Mouse (Mus musculus) liver, embryonic 15.5 days (tissue): ENCODE measurements around the gene Chst3. TPM values are rescaled to one million over a fixed set of nuclear protein-coding genes. Genes with fewer than 3 reads are reported as not detected.
"Not testable (repeated sequence)": the region's sequence is repeated elsewhere in the genome, so short reads cannot be mapped to it uniquely, and the experiment has no call there.

Source experiments
- ATAC-seq: fragments of 200-750 bp; cut with Nextera tagmentation; 2 replicates; pipeline ENCODE4 v1.8.0; 2017; ENCODE audit warnings: moderate number of reproducible peaks, mild to moderate bottlenecking, moderate library complexity; ENCODE audit not compliant: insufficient read depth
- H3K27ac ChIP-seq: fragments of 300-500 bp; sonication (generic); replicated peaks from 2 replicates; pipeline ENCODE4 v1.5.1; 2015; ENCODE audit warnings: mild to moderate bottlenecking, inconsistent platforms
- H3K27me3 ChIP-seq: fragments of 300-500 bp; sonication (generic); 2 replicates; pipeline ENCODE4 v1.6.1; 2015; ENCODE audit warnings: mild to moderate bottlenecking, inconsistent platforms
- H3K36me3 ChIP-seq: fragments of 300-500 bp; sonication (generic); replicated peaks from 2 replicates; pipeline ENCODE4 v1.6.1; 2015; ENCODE audit warnings: moderate library complexity, mild to moderate bottlenecking, inconsistent platforms
- H3K4me1 ChIP-seq: fragments of 300-500 bp; sonication (generic); replicated peaks from 2 replicates; pipeline ENCODE4 v1.6.1; 2015; ENCODE audit warnings: inconsistent platforms
- H3K4me2 ChIP-seq: fragments of 300-500 bp; sonication (generic); 2 replicates; pipeline ENCODE4 v1.6.1; 2015; ENCODE audit warnings: moderate library complexity, mild to moderate bottlenecking, inconsistent platforms
- H3K4me3 ChIP-seq: fragments of 300-500 bp; sonication (generic); replicated peaks from 2 replicates; pipeline ENCODE4 v1.5.1; 2015; ENCODE audit warnings: mild to moderate bottlenecking, inconsistent platforms
- H3K9ac ChIP-seq: fragments of 300-500 bp; sonication (generic); 2 replicates; pipeline ENCODE4 v1.6.1; 2015; ENCODE audit warnings: moderate library complexity, mild to moderate bottlenecking, inconsistent platforms
- H3K9me3 ChIP-seq: fragments of 300-500 bp; sonication (generic); replicated peaks from 2 replicates; pipeline ENCODE4 v1.6.1; 2016; ENCODE audit warnings: inconsistent platforms
- WGBS: fragments of 180-500 bp; shearing (Covaris S2); methylation state at CpG from one replicate; pipeline ENCODE4 v1.1.7; 2015; ENCODE audit warnings: mixed read lengths; ENCODE audit not compliant: insufficient replicate concordance; 5-methylcytosine and 5-hydroxymethylcytosine counted together
- polyA plus RNA-seq: library from polyadenylated mRNA; unstranded; fragments of >200 nt; fragmentation: Nextera tagmentation; extraction: Ambion mirVana; gene quantifications from 2 replicates; pipeline ENCODE4 v1.2.1, GENCODE M21; 2015

The Chst3 gene
- polyA plus RNA-seq, 1 experiment from 2014 or later: 0.14 TPM

DNA sequence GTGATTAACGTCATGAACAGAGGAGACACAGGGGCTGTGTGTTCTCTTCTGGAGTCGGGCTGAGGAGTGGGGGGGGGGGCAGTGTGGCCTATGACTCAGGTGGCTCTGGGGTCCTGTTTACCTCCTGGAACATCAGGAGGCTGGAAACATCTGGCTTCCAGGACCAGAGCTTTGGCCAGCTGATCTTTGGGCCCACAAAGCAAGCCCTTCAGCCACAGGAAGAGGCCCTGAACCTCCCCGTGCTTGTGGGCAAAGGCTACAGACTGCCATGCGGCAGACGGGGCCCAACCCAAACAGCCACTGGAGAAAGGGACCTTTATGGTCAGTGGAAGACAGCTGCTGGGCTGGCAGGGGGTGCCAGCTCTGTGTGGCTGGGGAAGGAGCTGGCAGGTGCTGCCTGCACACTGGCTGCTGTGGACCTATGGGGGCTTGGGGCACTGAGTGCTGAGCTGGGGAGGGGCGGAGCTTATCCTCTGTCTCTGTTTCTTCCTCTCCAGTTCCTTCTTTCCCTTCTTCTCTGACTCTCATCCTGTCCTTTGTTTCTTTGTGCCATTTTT is 67.9 kb downstream of the Chst3 start:
- Histone ChIP-seq H3K27me3 (no peaks in the 10 kb centered on the region), H3K36me3 (no peaks in the 10 kb centered on the region), H3K4me1 (no peaks in the 10 kb centered on the region), H3K9ac (no peak overlapping the region), H3K4me2 (no peak overlapping the region), H3K27ac (no peak overlapping the region), H3K4me3 (no peak overlapping the region), H3K9me3 (no peaks in the 10 kb centered on the region)
- whole genome bisulfite sequencing: 41% methylated on average over 6 of the region's 6 CpGs
- no peak for ATAC-seq

DNA sequence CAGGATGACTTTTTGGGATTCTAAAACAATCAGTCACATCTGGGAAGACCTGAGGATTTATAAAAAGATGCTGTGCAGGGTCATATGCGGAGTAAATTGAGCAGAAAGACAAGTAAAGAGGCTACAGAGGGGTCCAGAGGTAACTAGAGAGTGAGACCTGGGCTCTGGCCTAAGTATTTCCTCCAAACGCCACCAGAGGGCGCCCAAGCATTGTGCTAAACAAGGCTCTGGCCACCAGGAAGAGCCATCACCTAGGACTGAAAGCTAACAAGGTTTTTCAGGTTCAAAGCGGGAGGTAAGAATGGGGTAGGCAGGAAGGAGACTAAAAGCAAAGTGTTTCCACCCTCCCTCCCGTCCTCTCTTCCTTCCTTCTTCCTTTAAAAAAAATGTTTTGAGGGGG is 71.0 kb downstream of the Chst3 start:
- H3K4me1 ChIP-seq: no peaks in the 10 kb centered on the region
- no peak for ATAC-seq
- no peak overlapping the region for H3K9ac ChIP-seq
- no peaks in the 10 kb centered on the region for H3K9me3 ChIP-seq
- no peak overlapping the region for H3K4me3 ChIP-seq
- H3K4me2 ChIP-seq: no peak overlapping the region
- no peaks in the 10 kb centered on the region for H3K27me3 ChIP-seq
- 3% methylated on average over 5 of the region's 5 CpGs for WGBS
- no peak overlapping the region for H3K27ac ChIP-seq
- H3K36me3 ChIP-seq: no peaks in the 10 kb centered on the region

DNA sequence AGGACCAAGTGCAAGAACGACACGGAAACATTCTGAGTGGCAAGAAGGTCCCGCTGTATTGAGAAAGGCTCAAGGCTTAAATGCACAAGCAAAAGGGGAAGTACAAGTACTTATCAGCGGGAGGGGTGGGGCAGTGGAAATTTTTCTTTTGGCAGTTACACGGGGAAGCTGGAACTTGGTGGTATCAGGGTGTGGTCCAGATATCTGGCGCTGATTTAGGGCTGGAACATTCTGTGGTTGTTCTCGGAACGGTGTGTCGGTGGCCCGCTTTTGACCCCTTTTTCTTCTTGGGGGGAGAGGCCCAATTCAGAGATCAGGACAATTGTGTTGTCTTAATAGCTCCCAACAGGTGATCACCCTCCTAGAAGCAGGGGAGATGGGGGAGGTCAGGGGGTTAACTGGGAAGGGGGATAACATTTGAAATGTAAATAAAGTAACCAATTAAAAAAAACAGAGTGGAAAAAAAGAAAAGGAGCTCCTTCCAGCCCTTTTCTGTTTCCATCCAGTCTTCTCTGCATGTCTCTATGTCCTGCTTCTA is 71.5 kb downstream of the Chst3 start:
- not testable (repeated sequence) for H3K36me3 ChIP-seq, H3K9ac ChIP-seq, ATAC-seq, H3K4me3 ChIP-seq, H3K27me3 ChIP-seq, H3K4me1 ChIP-seq, H3K9me3 ChIP-seq, H3K27ac ChIP-seq, H3K4me2 ChIP-seq
- 62% methylated on average over 10 of the region's 10 CpGs for WGBS

DNA sequence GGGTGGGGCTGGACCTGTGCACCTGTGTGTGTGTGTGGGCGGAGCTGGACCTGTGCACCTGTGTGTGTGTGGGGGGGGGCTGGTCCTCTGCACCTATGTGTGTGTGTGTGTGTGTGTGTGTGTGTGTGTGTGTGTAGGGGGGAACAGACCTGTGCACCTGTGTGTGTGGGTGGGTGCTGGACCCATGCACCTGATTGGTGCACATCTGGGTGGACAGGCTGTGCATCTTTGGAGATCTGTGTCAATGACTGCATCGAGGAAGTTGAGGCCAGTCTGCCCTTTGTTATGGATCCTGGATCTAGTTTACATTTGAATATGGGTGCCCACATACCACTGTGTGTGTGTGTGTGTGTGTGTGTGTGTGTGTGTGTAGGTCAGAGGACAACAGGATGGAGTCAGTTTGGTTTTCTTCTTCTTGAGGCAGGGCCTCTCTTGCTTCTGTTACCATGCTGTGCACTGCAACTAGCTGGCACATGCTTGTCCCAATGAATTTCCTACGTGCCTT is 77.4 kb downstream of the Chst3 start:
- ATAC-seq: no peak
- 82% methylated on average over 3 of the region's 3 CpGs for WGBS
- Histone ChIP-seq H3K9ac (no peak overlapping the region), H3K4me1 (no peaks in the 10 kb centered on the region), H3K4me3 (no peak overlapping the region), H3K27ac (no peak overlapping the region), H3K36me3 (no peaks in the 10 kb centered on the region), H3K9me3 (no peaks in the 10 kb centered on the region), H3K27me3 (no peaks in the 10 kb centered on the region), H3K4me2 (no peak overlapping the region)

DNA sequence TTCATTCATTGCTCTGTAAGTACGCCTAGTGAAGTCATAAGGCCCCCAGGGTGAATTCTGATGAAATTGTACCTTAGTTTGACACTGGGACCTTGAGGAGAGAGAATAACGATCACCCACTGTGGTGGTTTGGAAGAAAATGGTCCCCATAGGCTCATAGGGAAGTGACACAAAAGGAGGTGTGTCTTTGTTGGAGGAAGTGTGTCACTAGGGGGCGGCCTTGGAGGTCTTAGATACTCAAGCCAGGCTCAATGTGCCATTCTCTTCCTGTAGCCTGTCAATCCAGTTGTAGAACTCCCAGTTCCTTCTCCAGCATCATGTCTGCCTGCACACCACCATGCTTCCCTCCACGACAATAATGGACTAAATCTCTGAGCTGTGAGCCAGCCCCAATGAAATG is 78.3 kb downstream of the Chst3 start:
- no peak overlapping the region for H3K4me3 ChIP-seq
- no peak overlapping the region for H3K27ac ChIP-seq
- WGBS: 63% methylated on average over 4 of the region's 4 CpGs
- ATAC-seq: no peak
- no peaks in the 10 kb centered on the region for H3K36me3 ChIP-seq
- no peak overlapping the region for H3K9ac ChIP-seq
- no peaks in the 10 kb centered on the region for H3K9me3 ChIP-seq
- no peaks in the 10 kb centered on the region for H3K4me1 ChIP-seq
- no peaks in the 10 kb centered on the region for H3K27me3 ChIP-seq
- no peak overlapping the region for H3K4me2 ChIP-seq

DNA sequence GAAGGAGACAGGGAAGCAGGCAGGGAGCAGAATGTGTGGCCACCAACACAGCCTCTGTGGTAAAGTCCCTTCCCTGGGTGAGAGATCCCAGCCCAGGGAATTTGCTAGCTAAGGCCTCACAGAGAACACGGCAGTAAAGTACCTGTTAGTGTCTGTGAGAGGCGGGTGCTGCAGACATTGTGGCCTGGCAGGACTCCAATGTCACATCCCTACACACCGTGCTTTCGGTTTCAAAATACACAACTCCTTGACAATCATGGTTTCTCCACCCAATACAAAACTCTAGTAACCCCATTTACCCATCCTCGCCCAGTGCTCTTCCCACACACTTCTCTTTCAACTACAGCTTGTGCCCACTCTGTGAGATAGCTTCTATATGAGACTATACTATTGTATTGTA is 80.4 kb downstream of the Chst3 start:
- H3K9ac ChIP-seq: no peak overlapping the region
- H3K27me3 ChIP-seq: peaks cover 9% of the 10 kb centered on the region; the same call in 1 of the 2 replicates
- no peaks in the 10 kb centered on the region for H3K36me3 ChIP-seq
- no peaks in the 10 kb centered on the region for H3K9me3 ChIP-seq
- 74% methylated on average over 5 of the region's 5 CpGs for WGBS
- no peak overlapping the region for H3K27ac ChIP-seq
- no peak for ATAC-seq
- H3K4me3 ChIP-seq: no peak overlapping the region
- H3K4me2 ChIP-seq: no peak overlapping the region
- no peaks in the 10 kb centered on the region for H3K4me1 ChIP-seq

DNA sequence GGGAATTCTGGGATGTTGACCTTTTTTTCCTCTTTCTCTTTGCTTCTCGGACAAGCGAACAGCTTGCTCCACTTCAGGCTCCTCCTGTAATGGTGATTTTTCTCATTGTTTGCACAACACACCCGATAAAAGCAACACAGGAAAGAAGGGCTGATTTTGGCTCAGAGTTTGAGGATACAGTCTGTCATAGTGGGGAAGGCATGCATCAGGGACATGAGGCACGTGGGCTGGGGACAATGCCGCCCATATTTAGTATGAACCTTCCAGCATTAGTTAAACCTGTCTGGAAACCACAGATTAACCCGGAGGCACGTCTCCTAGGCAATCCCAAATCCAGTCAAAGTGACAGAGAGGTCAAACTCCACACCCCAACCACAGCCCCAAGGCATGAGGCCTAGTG is 82.1 kb downstream of the Chst3 start:
- Histone ChIP-seq H3K9me3 (no peaks in the 10 kb centered on the region), H3K4me2 (no peak overlapping the region), H3K27me3 (peaks cover 11% of the 10 kb centered on the region; the same call in 1 of the 2 replicates), H3K36me3 (no peaks in the 10 kb centered on the region), H3K4me3 (no peak overlapping the region), H3K9ac (no peak overlapping the region), H3K4me1 (no peaks in the 10 kb centered on the region), H3K27ac (no peak overlapping the region)
- 60% methylated on average over 7 of the region's 7 CpGs for WGBS
- ATAC-seq: no peak

DNA sequence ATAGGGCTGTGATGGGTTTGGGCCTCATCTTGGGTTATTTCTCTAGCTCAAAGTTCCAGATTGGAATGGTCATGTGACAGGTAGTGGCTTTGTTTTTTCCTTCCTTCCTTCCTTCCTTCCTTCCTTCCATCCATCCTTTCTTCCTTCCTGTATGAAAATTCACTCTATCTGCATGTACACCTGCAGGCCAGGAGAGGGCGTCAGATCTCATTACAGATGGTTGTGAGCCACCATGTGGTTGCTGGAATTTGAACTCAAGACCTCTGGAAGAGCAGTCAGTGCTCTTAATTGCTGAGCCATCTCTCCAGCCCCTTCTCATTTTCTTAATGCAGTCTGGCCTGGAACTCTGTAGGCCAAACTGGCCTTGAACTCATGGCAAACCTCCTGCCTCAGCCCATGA is 83.0 kb downstream of the Chst3 start:
- H3K27ac ChIP-seq, H3K4me2 ChIP-seq, H3K9me3 ChIP-seq, H3K4me3 ChIP-seq, H3K36me3 ChIP-seq, H3K4me1 ChIP-seq, ATAC-seq, H3K9ac ChIP-seq: not testable (repeated sequence)
- 27% methylated on average over 1 of the region's 1 CpGs for WGBS
- H3K27me3 ChIP-seq: peaks cover 11% of the 10 kb centered on the region; the same call in 1 of the 2 replicates

DNA sequence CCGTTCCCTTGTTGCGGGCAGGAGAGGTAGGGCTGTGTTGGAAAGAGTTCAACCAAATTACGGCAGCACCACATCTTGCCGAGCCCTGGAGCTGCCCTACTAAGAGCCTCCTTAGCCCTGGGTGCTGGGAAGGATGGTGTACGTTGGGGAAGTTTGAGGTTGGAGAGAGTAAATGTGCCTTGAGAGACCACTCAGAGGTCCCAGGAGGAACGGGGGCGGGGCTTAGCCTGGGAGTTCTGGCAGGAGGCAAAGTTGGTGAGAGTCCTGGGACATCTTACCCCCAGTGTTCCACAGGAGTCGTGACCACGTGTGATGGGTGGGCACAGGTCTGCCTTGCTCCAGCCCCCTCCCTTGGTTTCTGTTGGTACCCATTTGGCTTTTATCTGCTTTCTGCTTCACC is 84.9 kb downstream of the Chst3 start:
- H3K27ac ChIP-seq: no peak overlapping the region
- no peak overlapping the region for H3K4me3 ChIP-seq
- H3K4me1 ChIP-seq: no peaks in the 10 kb centered on the region
- H3K9ac ChIP-seq: no peak overlapping the region
- no peaks in the 10 kb centered on the region for H3K9me3 ChIP-seq
- H3K4me2 ChIP-seq: no peak overlapping the region
- no peaks in the 10 kb centered on the region for H3K36me3 ChIP-seq
- peaks cover 11% of the 10 kb centered on the region; the same call in 1 of the 2 replicates for H3K27me3 ChIP-seq
- 45% methylated on average over 9 of the region's 9 CpGs for WGBS
- no peak for ATAC-seq

DNA sequence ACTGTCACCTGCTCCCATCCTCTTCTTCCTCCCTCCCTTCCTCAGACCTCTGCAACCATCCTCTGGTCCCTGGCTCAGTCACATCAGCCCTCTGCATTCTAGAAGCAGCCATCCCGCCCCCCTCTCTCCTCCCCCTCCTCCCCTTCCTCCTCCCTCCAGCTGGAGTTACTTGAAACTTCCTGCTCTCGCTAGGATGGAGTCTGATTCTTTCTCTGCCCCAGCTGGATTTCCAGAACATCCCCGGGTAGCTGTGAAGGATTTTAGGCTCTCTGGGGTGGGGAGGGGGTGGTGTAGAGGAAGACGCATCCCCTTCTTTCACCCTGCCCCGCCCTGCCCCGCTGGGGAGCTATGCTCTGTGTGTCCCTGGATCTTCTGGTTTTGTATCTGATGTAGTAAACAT is 85.6 kb downstream of the Chst3 start:
- no peak overlapping the region for H3K27ac ChIP-seq

More for the DNA sequence above, 85.6 kb downstream of the Chst3 start:
- H3K4me3 ChIP-seq: no peak overlapping the region
- 35% methylated on average over 6 of the region's 6 CpGs for WGBS
- no peaks in the 10 kb centered on the region for H3K9me3 ChIP-seq
- ATAC-seq: no peak
- H3K27me3 ChIP-seq: peaks cover 11% of the 10 kb centered on the region; the same call in 1 of the 2 replicates
- no peak overlapping the region for H3K4me2 ChIP-seq
- no peaks in the 10 kb centered on the region for H3K4me1 ChIP-seq
- H3K36me3 ChIP-seq: no peaks in the 10 kb centered on the region
- no peak overlapping the region for H3K9ac ChIP-seq
